ENCODE assay signal across 10 mouse cellular contexts in genomic region chr7:35076645-35077044, GRCm38 (mm10). TPM values are rescaled to one million over a fixed set of nuclear protein-coding genes. Genes with fewer than 3 reads are reported as not detected.
A peak's percentile ranks its signal among the peaks of the same experiment; 100 is the strongest.
DNase-seq lines count a peak whose midpoint lies in the region; ATAC-seq and TF ChIP-seq lines count a peak whose summit lies in the region.
"Had no signal": no experiment of that assay in that cellular context is flagged by ENCODE, and none has a peak within 500 bp of the region (broad histone marks: within the 10 kb centered on the region; RNA-seq: fewer than 3 reads in every experiment).

No protein-coding gene starts in this region.

- ATAC-seq in stomach, postnatal 0 days (ENCODE audit: low FRiP score, low TSS enrichment), result no peak
- ATAC-seq: midbrain, embryonic 16.5 days had no signal

- H3K9me3 ChIP-seq in stomach, postnatal 0 days (ENCODE audit: control insufficient read depth, low read length), result no peaks in the 10 kb centered on the region

- no peak overlapping the region for H3K9ac ChIP-seq in heart, adult 2 months (ENCODE audit: low read depth, low read length)
- H3K9ac ChIP-seq in stomach, postnatal 0 days (ENCODE audit: low read length), result no peak overlapping the region
- H3K9ac ChIP-seq: liver, embryonic 14.5 days had no signal

- no peaks in the 10 kb centered on the region for H3K27me3 ChIP-seq in heart, adult 2 months (ENCODE audit: control insufficient read depth, insufficient read depth, low read length)
- H3K27me3 ChIP-seq in stomach, postnatal 0 days (ENCODE audit: control insufficient read depth, insufficient read depth, low read length), result no peaks in the 10 kb centered on the region

- WGBS in heart, adult 2 months, result 21% methylated on average over 5 of the region's 5 CpGs
- WGBS in stomach, postnatal 0 days, result 32% methylated on average over 5 of the region's 5 CpGs

- no peak for TF ChIP-seq CTCF in heart, adult 2 months (IDR thresholded peaks at IDR 0.05)
- TF ChIP-seq CTCF in stomach, postnatal 0 days (IDR thresholded peaks at IDR 0.05; ENCODE audit: low read depth), result no peak

- no peaks in the 10 kb centered on the region for H3K79me2 ChIP-seq in heart, adult 2 months (replicated peaks; ENCODE audit: control insufficient read depth, insufficient read depth, low read length)

- H3K36me3 ChIP-seq in heart, adult 2 months (ENCODE audit: control insufficient read depth, insufficient read depth, low read length), result no peaks in the 10 kb centered on the region
- no peaks in the 10 kb centered on the region for H3K36me3 ChIP-seq in stomach, postnatal 0 days (ENCODE audit: control insufficient read depth, insufficient read depth, low read length)

- no peak overlapping the region for H3K4me3 ChIP-seq in heart, adult 2 months
- H3K4me3 ChIP-seq in stomach, postnatal 0 days (ENCODE audit: low read depth, low read length), result no peak overlapping the region

- peak; percentile 36 to 58 for DNase-seq in heart, adult 2 months
- no peak for DNase-seq in heart, postnatal 25 days (ENCODE audit: low spot score)
- DNase-seq in ovary, postnatal 36 days (ENCODE audit: low spot score), result peak; percentile 32
- DNase-seq in ovary, postnatal 10 days (ENCODE audit: low spot score), result no peak
- DNase-seq in gonadal fat pad, adult 2 months (ENCODE audit: low read depth), result peak; percentile 99
- DNase-seq in stomach, postnatal 0 days (ENCODE audit: low spot score), result no peak
- no peak for DNase-seq in left cerebral cortex, adult 9 months (ENCODE audit: low spot score in 2 of 2)
- no peak for DNase-seq in gastrocnemius, postnatal 14 days

- TF ChIP-seq EP300 in heart, adult 2 months (IDR thresholded peaks at IDR 0.05; ENCODE audit: insufficient read depth, low read depth, low read length), result 0 out of 2 replicates have a peak, but pooled peaks have one; percentile 8
- TF ChIP-seq EP300 in stomach, postnatal 0 days (optimal IDR thresholded peaks at IDR 0.05), result no peak

- TF ChIP-seq POLR2A in heart, adult 2 months (IDR thresholded peaks at IDR 0.05; ENCODE audit: insufficient read depth, low read depth, low read length), result no peak

- H3K4me1 ChIP-seq in heart, adult 2 months (ENCODE audit: control insufficient read depth, insufficient read depth, low read length), result peaks cover 3% of the 10 kb centered on the region
- no peaks in the 10 kb centered on the region for H3K4me1 ChIP-seq in stomach, postnatal 0 days (replicated peaks; ENCODE audit: control insufficient read depth, insufficient read depth)

- intact Hi-C loops in heart, adult 2 months (cut with DNase I), result no loop called here
- intact Hi-C loops in heart, postnatal 25 days (cut with DNase I), result no loop called here
- intact Hi-C loops in gastrocnemius, postnatal 14 days (cut with DNase I; ENCODE audit: low total_unique reads), result no loop called here

- H3K4me2 ChIP-seq in stomach, postnatal 0 days (replicated peaks; ENCODE audit: low read depth), result no peak overlapping the region

- peak overlapping the region; percentile 61 for H3K27ac ChIP-seq in heart, adult 2 months
- peak overlapping the region; percentile 58 for H3K27ac ChIP-seq in stomach, postnatal 0 days (replicated peaks)
- H3K27ac ChIP-seq: liver, embryonic 14.5 days had no signal

RNA-seq across cellular contexts. Expression of gene Cebpg, which starts 20.3 kb away (rescaled TPM):
- 10 to 100 TPM; 21.9 to 26.1 TPM for total RNA-seq in heart, adult 2 months (2021)
- 6.0 and 8.1 TPM in 2 replicates for polyA plus RNA-seq in heart, adult 2 months (2012; rRNA removed)
- 10 to 100 TPM; 20.9 to 23.7 TPM for total RNA-seq in heart, postnatal 25 days (2021)
- 14.1 and 16.3 TPM in 2 replicates for polyA plus RNA-seq in gonadal fat pad, adult 2 months (2012; rRNA removed)
- 27.9 and 29.7 TPM in 2 replicates for polyA plus RNA-seq in stomach, postnatal 0 days (2015; fragmentation: Nextera tagmentation; extraction: Ambion mirVana)
- total RNA-seq in gastrocnemius, postnatal 14 days (2021), result 10 to 100 TPM; 24.5 to 30.4 TPM

RNA-seq across cellular contexts. Expression of gene Cebpa, which starts 42.4 kb away (rescaled TPM):
- total RNA-seq in heart, adult 2 months (2021), result 1 to 10 TPM; 7.3 to 7.8 TPM
- 8.6 and 16.5 TPM in 2 replicates for polyA plus RNA-seq in heart, adult 2 months (2012; rRNA removed)
- total RNA-seq in heart, postnatal 25 days (2021), result 1 to 10 TPM; 5.8 to 6.1 TPM
- polyA plus RNA-seq in gonadal fat pad, adult 2 months (2012; rRNA removed), result 261 and 276 TPM in 2 replicates
- 8.8 and 11.3 TPM in 2 replicates for polyA plus RNA-seq in stomach, postnatal 0 days (2015; fragmentation: Nextera tagmentation; extraction: Ambion mirVana)
- total RNA-seq in gastrocnemius, postnatal 14 days (2021), result 1 to 10 TPM; 3.9 to 4.1 TPM

Comparison
In these comparisons a context has a peak if more than half of its experiments do, and no peak if none do; other contexts are left out.
1. DNase-seq: peak in heart, adult 2 months (2 of 2), ovary, postnatal 36 days (single experiment) and gonadal fat pad, adult 2 months (single experiment); none in heart, postnatal 25 days (single experiment), ovary, postnatal 10 days (single experiment), stomach, postnatal 0 days (single experiment), left cerebral cortex, adult 9 months (0 of 2) and gastrocnemius, postnatal 14 days (single experiment).